Mouse (Mus musculus) CH12.LX (cell line): ENCODE measurements around the gene Olfr215. TPM values are rescaled to one million over a fixed set of nuclear protein-coding genes. Genes with fewer than 3 reads are reported as not detected.
"Not testable (repeated sequence)": the region's sequence is repeated elsewhere in the genome, so short reads cannot be mapped to it uniquely, and the experiment has no call there.

ENCODE experiments used
- DNase-seq: peaks from one replicate; pipeline ENCODE4 v3.0.0-alpha.2; 2013; ENCODE audit errors: extremely low read depth
- H3K27ac ChIP-seq: 2 replicates; pipeline ENCODE4 v1.5.1; 2012; ENCODE audit warnings: low read depth, mild to moderate bottlenecking, control low read depth, moderate library complexity; ENCODE audit not compliant: insufficient read depth
- H3K27me3 ChIP-seq: replicated peaks from 2 replicates; pipeline ENCODE3; 2012; ENCODE audit warnings: inconsistent platforms
- H3K36me3 ChIP-seq, 2 experiments: replicated peaks in 1 of 2; 2 replicates each; pipeline versions ENCODE3 to v1.6.1; 2012; ENCODE audit warnings: inconsistent platforms in 1 of 2, low read length in 1 of 2, mild to moderate bottlenecking in 1 of 2, mixed read lengths in 1 of 2, moderate library complexity in 1 of 2; ENCODE audit not compliant: control insufficient read depth in 1 of 2, insufficient read depth in 1 of 2
- H3K4me1 ChIP-seq, 2 experiments: 2 replicates each; pipeline ENCODE4 v1.6.1; 2012; ENCODE audit warnings: inconsistent platforms in 1 of 2, moderate library complexity in 1 of 2; ENCODE audit not compliant: insufficient read depth in 2 of 2, control insufficient read depth in 1 of 2
- H3K4me2 ChIP-seq: 2 replicates; pipeline ENCODE4 v1.6.1; 2012; ENCODE audit warnings: low read depth, mild to moderate bottlenecking, control low read depth; ENCODE audit not compliant: poor library complexity, insufficient read depth, severe bottlenecking
- H3K4me3 ChIP-seq, 3 experiments: fragments of 150-350 bp in 1 of 3; sonication (generic) in 1 of 3; replicated peaks in 1 of 3; 2 replicates each; pipeline versions ENCODE3 to v1.5.1; 2011 to 2012; ENCODE audit warnings: low read depth in 2 of 3, low read length in 2 of 3, mild to moderate bottlenecking in 2 of 3, moderate library complexity in 2 of 3, control low read depth in 1 of 3, improper control_type of control experiment in 1 of 3, inconsistent platforms in 1 of 3, mixed read lengths in 1 of 3; ENCODE audit not compliant: poor library complexity in 1 of 3
- H3K79me2 ChIP-seq: replicated peaks from 2 replicates; pipeline ENCODE4 v1.6.1; 2012; ENCODE audit warnings: mild to moderate bottlenecking, moderate library complexity; ENCODE audit not compliant: control insufficient read depth, poor library complexity, insufficient read depth, severe bottlenecking; ENCODE audit errors: extremely low read depth
- H3K9ac ChIP-seq: 2 replicates; pipeline ENCODE4 v1.6.1; 2012; ENCODE audit warnings: low read depth, mild to moderate bottlenecking, control low read depth, moderate library complexity; ENCODE audit not compliant: insufficient read depth
- H3K9me3 ChIP-seq: replicated peaks from 2 replicates; pipeline ENCODE3; 2012; ENCODE audit warnings: low read length, inconsistent platforms, mixed read lengths
- BHLHE40 ChIP-seq: IDR thresholded peaks from 2 replicates; pipeline ENCODE4 v1.6.1; 2011; ENCODE audit warnings: mild to moderate bottlenecking, low read depth, low read length, improper control_type of control experiment
- CHD2 ChIP-seq: IDR thresholded peaks from 2 replicates; pipeline ENCODE4 v1.6.1; 2011; ENCODE audit warnings: low read length, improper control_type of control experiment
- E2F4 ChIP-seq: IDR thresholded peaks from 2 replicates; pipeline ENCODE4 v1.6.1; 2011; ENCODE audit warnings: low read depth, low read length, improper control_type of control experiment; ENCODE audit not compliant: insufficient replicate concordance
- ETS1 ChIP-seq: conservative IDR thresholded peaks from 2 replicates; pipeline ENCODE4 v1.6.1; 2012; ENCODE audit warnings: low read depth, mild to moderate bottlenecking, inconsistent platforms, low read length, improper control_type of control experiment, moderate library complexity
- GABPA ChIP-seq: IDR thresholded peaks from 2 replicates; pipeline ENCODE4 v1.6.1; 2012; ENCODE audit warnings: low read depth, low read length, improper control_type of control experiment, inconsistent platforms; ENCODE audit not compliant: insufficient replicate concordance
- IRF4 ChIP-seq: IDR thresholded peaks from 2 replicates; pipeline ENCODE4 v1.6.1; 2014; ENCODE audit warnings: low read depth, mild to moderate bottlenecking, inconsistent platforms, low read length, improper control_type of control experiment
- MAFK ChIP-seq: IDR thresholded peaks from 2 replicates; pipeline ENCODE4 v1.6.1; 2011; ENCODE audit warnings: low read length, improper control_type of control experiment; ENCODE audit not compliant: insufficient replicate concordance
- MXI1 ChIP-seq: IDR thresholded peaks from 2 replicates; pipeline ENCODE4 v1.6.1; 2011; ENCODE audit warnings: mild to moderate bottlenecking, low read depth, low read length, improper control_type of control experiment
- NRF1 ChIP-seq: IDR thresholded peaks from 2 replicates; pipeline ENCODE4 v1.6.1; 2014; ENCODE audit warnings: low read depth, mild to moderate bottlenecking, inconsistent platforms, low read length, improper control_type of control experiment, moderate library complexity
- PAX5 ChIP-seq: IDR thresholded peaks from 2 replicates; pipeline ENCODE4 v1.6.1; 2012; ENCODE audit warnings: low read length, inconsistent platforms, mixed read lengths
- POLR2A ChIP-seq: IDR thresholded peaks from 2 replicates; pipeline ENCODE4 v1.6.1; 2011; ENCODE audit warnings: low read depth, mild to moderate bottlenecking, improper control_type of control experiment, low read length
- POLR2AphosphoS2 ChIP-seq: IDR thresholded peaks from 2 replicates; pipeline ENCODE4 v1.6.1; 2011; ENCODE audit warnings: low read depth, low read length, improper control_type of control experiment
- RAD21 ChIP-seq: IDR thresholded peaks from 2 replicates; pipeline ENCODE4 v1.6.1; 2011; ENCODE audit warnings: low read depth, mild to moderate bottlenecking, low read length, improper control_type of control experiment, moderate library complexity
- RCOR1 ChIP-seq: conservative IDR thresholded peaks from 2 replicates; pipeline ENCODE4 v1.6.1; 2012; ENCODE audit warnings: low read depth, mild to moderate bottlenecking, inconsistent platforms, low read length, improper control_type of control experiment
- SIN3A ChIP-seq: IDR thresholded peaks from 2 replicates; pipeline ENCODE4 v1.6.1; 2012; ENCODE audit warnings: low read length, improper control_type of control experiment, inconsistent platforms
- SMC3 ChIP-seq: IDR thresholded peaks from 2 replicates; pipeline ENCODE4 v1.6.1; 2011; ENCODE audit warnings: low read depth, low read length, improper control_type of control experiment
- UBTF ChIP-seq: IDR thresholded peaks from 2 replicates; pipeline ENCODE4 v1.6.1; 2012; ENCODE audit warnings: low read depth, mild to moderate bottlenecking, inconsistent platforms, low read length, improper control_type of control experiment, moderate library complexity
- USF1 ChIP-seq: IDR thresholded peaks from 2 replicates; pipeline ENCODE4 v1.6.1; 2014; ENCODE audit warnings: low read depth, mild to moderate bottlenecking, inconsistent platforms, low read length, improper control_type of control experiment
- USF2 ChIP-seq: conservative IDR thresholded peaks from 2 replicates; pipeline ENCODE4 v1.6.1; 2011; ENCODE audit warnings: low read depth, low read length, improper control_type of control experiment
- ZC3H11A ChIP-seq: IDR thresholded peaks from 2 replicates; pipeline ENCODE4 v1.6.1; 2012; ENCODE audit warnings: low read depth, mild to moderate bottlenecking, inconsistent platforms, low read length, improper control_type of control experiment
- dilution Hi-C: fragments of 300-500 bp; cut with MboI; formaldehyde crosslinking; loops from 2 replicates; pipeline ENCODE4 v1.14.3; 2020; ENCODE audit warnings: low sequenced_read_pairs; ENCODE audit not compliant: extremely low pct_unique_long_range_greater_than_20kb, extremely low pct_ligation_motif_present
- in situ Hi-C: fragments of 300-500 bp; cut with MboI; formaldehyde crosslinking; loops from 3 replicates; pipeline ENCODE4 v1.14.3; 2019; ENCODE audit warnings: low sequenced_read_pairs, low pct_ligation_motif_present, low pct_unique_long_range_greater_than_20kb, mixed read lengths
- polyA plus RNA-seq: library from polyadenylated mRNA; unstranded; fragments of >175 nt; gene quantifications from 2 replicates; pipeline ENCODE4 v1.2.1, GENCODE M21; 2012; ENCODE audit warnings: low read depth; ENCODE audit not compliant: insufficient read length
- total RNA-seq, 2 experiments: library from RNA; depleted of rRNA; stranded (reverse); fragments of 300-350 nt in 1 of 2; fragments of >200 nt in 1 of 2; gene quantifications; 2 replicates each; pipeline ENCODE4 v1.2.3; 2012 to 2014

Gene Olfr215
- total and polyA plus RNA-seq, 3 experiments, result not detected

GRCm38 (mm10) chr6:116554952-116555351, 29.0 kb downstream of the Olfr215 start:
- Histone ChIP-seq H3K4me2 (no peak overlapping the region), H3K4me3 (no peak overlapping the region), H3K27me3 (peaks cover 18% of the 10 kb centered on the region), H3K9me3 (no peaks in the 10 kb centered on the region), H3K79me2 (no peaks in the 10 kb centered on the region), H3K36me3 (no peaks in the 10 kb centered on the region), H3K27ac (no peak overlapping the region), H3K9ac (no peak overlapping the region), H3K4me1 (no peaks in the 10 kb centered on the region)
- in situ Hi-C loops, result no loop called here
- dilution Hi-C loops, result no loop called here
- no peak for DNase-seq
- TF ChIP-seq E2F4, result no peak

DNA sequence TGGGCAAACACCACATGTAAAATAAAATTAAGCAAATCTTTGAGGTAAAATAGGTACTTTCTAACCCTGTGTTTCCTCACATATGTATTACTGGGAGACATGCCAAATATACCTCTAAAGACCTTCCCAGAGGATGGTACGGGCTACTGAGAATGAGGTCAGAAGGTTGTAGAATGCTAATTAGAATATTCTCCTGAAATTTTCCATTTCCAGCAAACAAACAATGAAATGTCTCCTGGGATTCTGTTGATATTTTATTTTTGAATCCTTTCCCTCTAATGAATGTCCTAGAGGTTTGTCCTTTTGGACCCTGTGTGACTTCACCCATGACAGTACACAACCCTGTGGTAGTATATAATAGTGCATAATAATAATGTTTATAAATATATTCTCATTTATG, 30.1 kb downstream of the Olfr215 start, which contains the start of gene Olfr214:
Gene Olfr214 (plus strand): TSS at position 301 of the 400 bp plus-strand sequence.
- Histone ChIP-seq H3K79me2 (no peaks in the 10 kb centered on the region), H3K27ac (no peak within 1 kb of the TSS), H3K9ac (no peak within 1 kb of the TSS), H3K36me3 (no peaks in the 10 kb centered on the region), H3K4me1 (no peaks in the 10 kb centered on the region), H3K4me3 (no peak within 1 kb of the TSS), H3K9me3 (no peaks in the 10 kb centered on the region)
- no peak for DNase-seq
- in situ Hi-C loops (no loop called here), dilution Hi-C loops (no loop called here)
- TF ChIP-seq IRF4, result no peak
- TF ChIP-seq POLR2AphosphoS2, result no peak
- TF ChIP-seq NRF1, result no peak
- no peak for TF ChIP-seq GABPA
- TF ChIP-seq USF1, result no peak
- TF ChIP-seq POLR2A, result no peak
- TF ChIP-seq MXI1, result no peak
- TF ChIP-seq BHLHE40, result no peak
- no peak for TF ChIP-seq SIN3A
- TF ChIP-seq ZC3H11A, result no peak
- no peak for TF ChIP-seq RCOR1
- no peak for TF ChIP-seq ETS1
- TF ChIP-seq MAFK, result no peak
- no peak for TF ChIP-seq UBTF
- no peak for TF ChIP-seq USF2
- no peak for TF ChIP-seq PAX5
- TF ChIP-seq CHD2, result no peak
- TF ChIP-seq SMC3, result no peak
- TF ChIP-seq RAD21, result no peak
- TF ChIP-seq, all 38 proteins: peak for 0
- Histone ChIP-seq H3K4me2 (no peak within 1 kb of the TSS), H3K27me3 (peaks cover 18% of the 10 kb centered on the region)

GRCm38 (mm10) chr6:116550841-116551240, 33.2 kb downstream of the Olfr215 start, which contains the start of gene Gm5580:
Gene Gm5580 (plus strand): TSS chr6:116551141.
- H3K79me2 ChIP-seq, in situ Hi-C loops, H3K9ac ChIP-seq, dilution Hi-C loops, H3K36me3 ChIP-seq, H3K4me3 ChIP-seq, H3K9me3 ChIP-seq, H3K4me2 ChIP-seq, H3K27ac ChIP-seq, DNase-seq, H3K4me1 ChIP-seq: not testable (repeated sequence)
- H3K27me3 ChIP-seq, result peaks cover 14% of the 10 kb centered on the region
